Mouse (Mus musculus): ENCODE results near the gene Uck2.

Gene Uck2

DNA sequence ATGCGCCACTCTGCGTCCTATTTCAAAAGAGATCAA, at the start of gene Uck2:
Gene Uck2 (minus strand): TSS at position 1 of the 36 bp plus-strand sequence.
- DNase-seq (ENCODE audit: low read depth, low spot score) = no peak

DNA sequence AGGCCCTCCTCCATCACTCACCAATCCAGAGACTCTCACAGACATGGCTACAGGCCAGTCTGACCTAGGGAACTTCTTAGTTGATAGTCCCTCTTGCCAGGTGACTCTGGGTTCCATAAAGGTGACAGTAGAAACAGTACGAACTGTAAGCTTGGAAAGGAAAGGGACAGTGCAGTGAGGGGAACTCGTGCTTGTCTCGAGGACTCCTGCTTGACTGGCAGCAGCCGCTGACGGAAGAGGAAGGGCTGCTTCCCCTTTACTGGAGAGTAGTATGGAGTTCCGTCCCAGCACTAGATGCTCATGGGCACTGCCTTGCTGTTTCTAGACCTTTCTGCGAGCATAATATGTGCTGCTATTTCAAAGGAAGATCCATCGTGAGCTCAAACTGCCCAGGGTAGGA, 46.0 kb upstream of the Uck2 start:
- no peak for DNase-seq (ENCODE audit: low read depth, low spot score)

DNA sequence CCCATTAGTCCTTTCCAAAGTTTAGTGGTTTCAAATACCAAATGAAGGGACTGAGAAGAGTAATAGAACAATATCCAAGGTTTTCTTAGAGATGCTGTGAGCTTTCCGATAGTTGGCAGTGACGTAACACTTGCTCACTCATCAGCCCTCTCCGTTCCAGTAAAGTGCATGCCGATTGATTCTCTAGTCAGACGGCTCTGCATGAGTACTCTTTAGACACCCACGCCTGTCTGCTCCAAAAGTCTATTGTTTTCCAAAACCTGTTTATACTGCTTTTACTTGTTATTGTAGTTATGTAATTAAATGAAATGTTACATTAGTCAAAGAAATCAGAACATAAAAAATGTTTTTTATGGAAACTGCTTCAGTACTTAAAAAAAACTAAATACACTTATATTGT, 43.7 kb upstream of the Uck2 start:
- DNase-seq (ENCODE audit: low read depth, low spot score) = no peak

DNA sequence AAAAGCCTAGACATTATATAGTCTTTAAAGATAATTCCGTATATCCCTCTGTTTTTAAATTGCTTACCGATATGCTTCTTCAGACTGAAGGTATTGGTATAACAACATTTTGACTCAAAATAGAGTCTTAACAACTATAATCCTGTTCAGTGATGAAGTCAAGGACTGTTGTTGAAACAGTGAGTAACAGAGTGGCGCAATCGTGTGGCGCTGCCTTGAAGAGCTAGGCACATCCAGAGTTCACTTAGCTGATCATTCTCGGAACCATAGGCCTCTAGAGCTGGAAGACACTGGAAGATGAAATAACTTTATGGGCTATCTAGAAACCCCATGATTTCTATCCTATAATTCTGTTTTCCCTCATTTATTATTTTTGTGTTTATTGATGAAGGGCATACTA, 36.6 kb upstream of the Uck2 start:
- no peak for DNase-seq (ENCODE audit: low read depth, low spot score)

DNA sequence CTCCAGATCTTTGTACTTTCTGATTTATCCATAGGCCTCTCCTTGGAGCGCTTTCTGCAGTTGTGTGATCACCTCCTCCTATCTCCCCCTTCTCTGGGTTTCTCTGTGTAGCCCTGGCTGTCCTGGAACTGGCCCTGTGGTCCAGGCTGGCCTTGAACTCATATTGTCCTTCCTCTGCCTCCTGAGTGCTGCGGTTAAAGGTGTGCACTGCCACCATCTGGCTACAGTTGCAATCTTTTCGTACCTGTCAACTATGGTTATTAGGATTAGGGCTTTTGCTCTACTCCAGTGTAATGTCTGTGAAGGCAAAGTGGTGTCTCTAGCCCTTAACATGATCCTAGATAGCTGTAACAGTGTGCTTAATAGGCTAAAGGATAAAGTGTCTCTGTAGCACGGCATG, 28.1 kb upstream of the Uck2 start:
- DNase-seq (ENCODE audit: low read depth, low spot score) = no peak

DNA sequence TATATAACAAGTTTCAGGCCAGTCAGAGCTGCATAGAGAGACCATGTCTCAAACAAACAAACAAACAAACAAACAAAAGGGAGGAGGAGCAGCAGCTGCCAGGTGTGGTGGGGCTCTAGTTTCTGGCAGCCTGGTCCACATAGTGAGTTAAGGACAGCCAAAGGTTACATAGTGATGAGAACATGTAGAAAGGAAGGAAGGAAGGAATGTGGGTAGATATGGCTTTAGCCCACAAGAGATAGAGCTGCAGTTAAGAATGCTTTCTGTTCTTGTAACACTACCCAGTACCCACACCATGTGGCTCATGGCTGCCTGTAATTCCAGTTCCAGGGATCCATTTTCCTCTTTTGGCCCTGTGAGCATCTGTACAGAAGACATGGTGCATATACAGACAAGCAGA, 27.2 kb upstream of the Uck2 start:
- no peak for DNase-seq (ENCODE audit: low read depth, low spot score)

DNA sequence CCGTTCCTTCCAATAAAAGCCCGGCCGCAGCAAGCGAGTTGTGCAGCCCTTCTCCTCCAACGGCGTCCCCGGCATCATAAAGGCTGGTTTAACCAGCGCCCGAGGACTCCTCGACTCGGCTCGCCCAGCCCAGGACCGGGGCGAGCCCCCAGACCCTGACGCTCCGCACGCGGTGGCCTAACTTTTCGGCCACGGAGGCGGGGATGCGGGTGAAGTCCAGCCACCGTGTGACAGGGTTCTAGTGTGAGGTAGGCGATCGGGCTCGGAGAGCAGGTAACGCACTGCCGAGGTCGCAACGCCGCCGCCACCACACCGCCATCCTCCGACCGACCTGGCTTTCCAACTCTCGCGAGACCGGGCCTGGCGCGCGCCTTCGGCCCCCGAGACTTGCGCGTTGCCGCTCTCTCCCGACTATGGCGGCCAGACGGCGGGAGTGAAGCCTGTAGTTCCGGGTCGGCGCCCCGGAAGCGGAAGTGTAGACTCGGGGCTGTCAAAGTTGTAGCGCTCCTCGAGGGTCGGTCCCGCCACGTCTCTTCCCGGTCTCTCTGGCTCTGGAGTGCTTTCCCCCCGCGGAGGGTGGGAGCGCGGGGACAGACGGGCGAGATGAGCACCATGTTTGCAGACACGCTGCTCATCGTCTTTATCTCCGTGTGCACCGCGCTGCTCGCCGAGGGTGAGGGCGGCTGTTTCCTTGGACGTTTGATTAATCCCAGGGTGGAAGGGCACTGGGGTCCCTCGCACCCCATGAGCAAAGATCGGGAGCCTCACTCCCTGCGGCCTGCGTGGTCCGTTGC, 23.3 kb upstream of the Uck2 start, which contains the start of gene Tmco1:
Gene Tmco1 (plus strand): TSS at position 118 of the 794 bp plus-strand sequence.
- DNase-seq (ENCODE audit: low read depth, low spot score) = peak; percentile 92

DNA sequence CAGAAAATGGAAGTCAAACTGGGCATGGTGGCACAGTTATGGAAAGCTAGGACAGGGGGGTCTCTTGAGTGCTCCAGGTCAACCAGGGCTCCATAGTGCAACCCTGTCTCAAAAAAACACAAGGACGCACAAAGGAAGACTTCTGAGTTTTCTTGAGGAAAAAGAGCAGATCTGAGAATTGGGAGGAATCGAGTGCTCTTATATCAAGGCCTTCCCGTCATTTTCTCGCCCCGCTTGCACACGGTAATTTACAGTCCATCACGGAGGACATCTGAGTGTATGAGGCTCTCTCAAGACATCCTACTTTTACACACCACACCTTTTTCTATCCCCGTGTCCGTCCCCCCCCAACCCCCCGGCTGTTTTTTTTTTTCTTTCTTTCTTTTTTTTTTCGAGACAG, 22.6 kb upstream of the Uck2 start:
- DNase-seq (ENCODE audit: low read depth, low spot score) = no peak

DNA sequence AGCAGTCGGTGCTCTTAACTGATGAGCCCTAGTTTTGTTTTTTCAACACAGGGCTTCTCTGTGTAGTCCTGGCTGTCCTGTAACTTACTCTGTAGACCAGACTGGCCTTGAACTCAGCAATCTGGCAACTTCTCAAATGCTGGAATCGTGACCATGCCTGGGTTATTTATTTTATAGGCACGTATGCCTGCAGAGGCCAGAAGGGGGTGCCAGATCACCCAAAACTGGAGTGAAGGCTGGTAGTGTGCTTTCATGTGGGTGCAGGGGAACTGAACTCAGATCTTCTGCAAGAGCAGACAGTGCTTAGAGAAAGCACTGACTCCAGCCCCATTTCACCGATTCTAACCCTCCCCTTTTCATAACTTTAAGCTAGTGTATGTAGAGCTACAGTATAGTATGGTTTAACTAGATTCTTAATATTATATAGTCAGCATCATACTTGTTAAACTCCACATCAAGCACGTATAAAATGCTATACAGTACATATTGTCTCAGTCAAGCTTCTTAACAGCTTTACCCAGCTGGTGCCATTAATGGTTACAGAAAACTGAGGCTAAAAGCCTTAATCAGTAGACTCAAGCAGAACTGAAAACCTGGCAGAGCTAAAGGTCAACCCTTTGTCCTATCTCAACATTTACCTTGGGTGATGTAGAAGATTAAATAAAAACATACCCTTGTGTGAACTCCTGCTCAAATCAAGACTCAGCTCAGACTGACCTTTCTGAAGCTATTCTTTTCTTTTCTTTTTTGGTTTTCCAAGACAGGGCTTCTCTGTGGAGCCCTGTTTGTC, 21.5 kb upstream of the Uck2 start:
- DNase-seq (ENCODE audit: low read depth, low spot score) = no peak

DNA sequence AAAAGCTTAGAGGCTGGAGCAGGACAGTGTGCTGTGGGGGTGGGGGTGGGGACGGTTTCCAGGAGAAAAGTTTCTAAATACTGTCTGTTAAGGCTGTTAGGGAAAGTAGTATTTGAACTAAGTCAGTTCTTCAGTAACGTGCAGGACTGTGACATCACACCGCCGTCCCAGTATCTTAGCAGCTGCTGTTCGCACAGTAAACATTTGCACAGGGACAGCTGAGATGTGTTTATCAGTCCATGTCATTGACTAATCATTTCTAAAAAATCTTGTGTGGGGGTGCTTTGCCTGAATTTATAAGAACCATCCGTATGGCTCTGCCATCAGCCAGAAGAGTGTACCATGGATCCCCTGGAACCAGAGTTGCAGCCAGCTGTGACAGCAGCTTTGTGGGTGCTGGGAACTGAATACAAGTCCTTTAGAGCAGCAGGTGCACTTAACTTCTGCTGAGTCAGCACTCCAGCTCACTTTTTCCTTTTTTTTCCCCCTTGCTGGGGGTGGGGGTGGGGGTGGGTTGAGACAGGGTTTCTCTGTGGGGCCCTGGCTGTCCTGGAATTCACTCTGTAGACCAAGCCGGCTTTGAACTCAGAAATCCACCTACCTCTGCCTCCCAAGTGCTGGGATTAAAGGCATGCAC, 20.5 kb upstream of the Uck2 start:
- DNase-seq (ENCODE audit: low read depth, low spot score) = no peak

DNA sequence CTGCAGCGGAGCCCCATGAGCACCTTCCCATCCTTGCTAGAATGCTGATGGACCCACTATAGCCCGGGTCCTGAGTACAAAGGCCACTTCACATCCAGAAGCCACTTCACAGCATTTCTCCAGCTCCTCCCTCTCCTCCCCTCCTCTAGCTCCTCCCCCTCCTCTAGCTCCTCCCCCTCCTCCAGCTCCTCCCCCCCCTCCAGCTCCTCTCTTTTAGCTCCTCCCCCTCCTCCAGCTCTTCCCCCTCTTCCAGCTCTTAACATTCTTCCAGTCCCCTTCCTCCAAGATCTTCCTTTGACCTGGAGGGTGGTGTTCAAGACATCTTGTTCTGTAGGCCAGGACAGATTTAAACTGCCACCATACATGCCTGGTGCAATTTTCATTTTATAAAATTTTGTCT, 15.0 kb upstream of the Uck2 start:
- no peak for DNase-seq (ENCODE audit: low read depth, low spot score)

DNA sequence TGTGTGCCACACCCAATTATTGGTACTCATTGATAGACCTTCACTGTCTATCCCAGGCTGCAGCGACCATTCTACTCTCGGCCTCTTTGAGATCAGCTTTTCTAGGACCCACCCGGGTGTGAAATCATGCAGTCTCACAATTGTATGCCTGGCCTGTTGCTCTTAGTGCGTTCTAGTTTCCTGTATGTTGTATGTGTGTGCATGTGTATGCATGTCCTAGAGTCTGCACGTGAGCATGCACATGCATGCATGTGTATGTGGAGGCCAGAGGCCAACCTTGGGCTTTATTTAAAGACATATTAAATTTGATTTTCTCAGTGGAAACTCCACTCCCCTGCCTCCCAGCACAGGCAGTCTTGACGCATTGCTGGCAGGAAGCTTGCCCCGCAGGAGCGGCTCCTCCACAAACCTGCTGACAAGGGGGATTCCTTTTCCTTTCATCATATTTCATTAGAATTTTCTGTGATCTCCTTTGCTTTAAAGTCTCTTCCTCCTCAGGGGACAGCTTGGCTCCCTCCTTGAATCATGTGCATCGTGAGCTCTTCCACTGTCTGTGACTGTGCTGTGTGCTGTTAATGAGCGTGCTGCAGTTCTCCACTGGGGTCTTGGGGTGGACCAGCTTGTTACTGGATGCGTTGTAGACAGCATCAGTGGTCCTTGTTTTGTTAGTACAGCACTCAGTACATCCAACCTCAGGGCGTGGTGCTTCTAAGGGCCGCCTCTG, 10.7 kb upstream of the Uck2 start:
- DNase-seq (ENCODE audit: low read depth, low spot score) = no peak

DNA sequence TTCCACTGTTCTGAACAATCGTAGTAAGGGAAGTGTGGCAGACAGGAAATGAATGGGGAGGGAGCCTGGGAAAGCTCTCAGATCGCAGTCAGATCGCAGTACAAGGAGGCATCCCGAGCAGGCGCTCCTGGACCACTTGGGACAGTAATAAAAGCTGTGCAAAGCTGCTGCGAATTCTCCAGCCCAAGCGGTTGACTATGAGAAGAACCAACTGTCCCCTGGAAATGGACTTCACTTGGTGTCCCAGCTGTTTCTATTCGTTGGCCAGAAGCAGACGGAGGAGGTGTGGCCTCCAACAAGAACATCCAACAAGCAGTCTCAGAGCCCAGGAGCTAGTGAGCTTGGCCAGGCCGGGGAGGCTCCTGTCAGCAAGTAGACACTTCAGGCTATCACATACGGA, 7.3 kb upstream of the Uck2 start:
- DNase-seq (ENCODE audit: low read depth, low spot score) = no peak

DNA sequence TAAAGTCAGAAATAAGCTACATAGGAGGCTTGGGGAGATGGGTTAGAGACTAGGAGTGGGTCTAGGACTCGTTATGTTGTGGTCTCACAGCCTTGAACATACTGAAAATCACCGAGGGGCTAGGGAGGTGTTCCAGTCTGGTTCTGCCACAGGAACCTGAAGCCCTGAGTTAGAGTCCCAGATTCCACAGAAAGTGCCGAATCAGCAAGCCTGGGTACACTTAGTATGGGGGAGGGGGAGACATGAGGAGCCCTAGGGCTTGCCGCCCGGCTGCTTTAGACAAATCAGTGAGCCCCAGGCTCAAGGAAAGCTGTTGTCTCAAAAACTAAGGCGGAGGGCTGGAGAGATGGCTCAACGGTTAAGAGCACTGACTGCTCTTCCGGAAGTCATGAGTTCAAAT, 6.5 kb upstream of the Uck2 start:
- DNase-seq (ENCODE audit: low read depth, low spot score) = no peak

DNA sequence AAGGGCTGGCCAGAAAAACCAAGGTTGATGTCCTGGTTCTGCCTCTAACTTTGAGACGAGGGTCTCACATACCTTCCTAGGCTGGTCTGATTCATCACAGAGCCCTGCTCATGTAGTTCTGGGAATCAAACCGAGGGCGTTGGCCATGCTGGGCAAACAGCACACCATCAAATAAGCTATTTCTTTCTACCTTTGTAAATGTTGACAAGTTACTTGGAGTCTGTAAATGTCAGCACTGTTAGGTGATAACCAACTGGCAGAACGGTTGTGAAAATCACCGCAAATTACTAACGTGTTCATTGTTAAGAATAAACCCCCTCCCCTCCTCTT, 5.1 kb upstream of the Uck2 start:
- DNase-seq (ENCODE audit: low read depth, low spot score) = no peak

DNA sequence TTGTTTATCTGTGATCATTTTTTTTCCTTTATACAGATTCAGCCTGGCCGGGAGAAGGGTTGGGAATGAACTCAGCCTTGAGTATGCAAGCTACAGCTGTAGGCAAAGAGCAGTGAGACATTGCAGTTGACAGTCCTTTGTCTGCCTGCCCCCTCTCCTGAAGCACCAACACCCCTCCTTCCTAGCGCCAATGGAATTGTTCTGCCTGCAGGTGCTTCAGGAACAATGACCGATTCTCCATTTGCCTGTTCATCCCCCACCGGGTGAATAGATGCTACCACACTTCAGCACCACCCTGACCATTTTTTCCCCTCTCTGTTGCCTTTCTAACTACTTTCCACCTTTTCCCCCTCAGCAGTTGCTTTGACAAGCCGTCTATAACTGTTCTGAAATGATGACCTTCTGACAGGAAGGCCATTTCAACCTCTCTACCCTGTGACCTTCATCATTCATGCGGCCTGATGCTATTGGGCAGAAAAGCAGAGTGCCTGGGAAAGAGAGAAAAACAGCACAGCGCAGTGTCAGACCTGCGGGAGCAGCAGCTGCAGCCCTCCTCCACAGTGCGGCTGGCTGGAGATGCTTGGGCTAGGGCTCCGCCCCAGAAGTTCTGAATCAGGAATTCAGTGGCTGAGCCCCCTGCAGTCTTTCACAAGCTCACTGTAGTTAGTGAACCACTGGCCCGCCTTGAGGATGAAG, 4.6 kb upstream of the Uck2 start:
- DNase-seq (ENCODE audit: low read depth, low spot score) = no peak

DNA sequence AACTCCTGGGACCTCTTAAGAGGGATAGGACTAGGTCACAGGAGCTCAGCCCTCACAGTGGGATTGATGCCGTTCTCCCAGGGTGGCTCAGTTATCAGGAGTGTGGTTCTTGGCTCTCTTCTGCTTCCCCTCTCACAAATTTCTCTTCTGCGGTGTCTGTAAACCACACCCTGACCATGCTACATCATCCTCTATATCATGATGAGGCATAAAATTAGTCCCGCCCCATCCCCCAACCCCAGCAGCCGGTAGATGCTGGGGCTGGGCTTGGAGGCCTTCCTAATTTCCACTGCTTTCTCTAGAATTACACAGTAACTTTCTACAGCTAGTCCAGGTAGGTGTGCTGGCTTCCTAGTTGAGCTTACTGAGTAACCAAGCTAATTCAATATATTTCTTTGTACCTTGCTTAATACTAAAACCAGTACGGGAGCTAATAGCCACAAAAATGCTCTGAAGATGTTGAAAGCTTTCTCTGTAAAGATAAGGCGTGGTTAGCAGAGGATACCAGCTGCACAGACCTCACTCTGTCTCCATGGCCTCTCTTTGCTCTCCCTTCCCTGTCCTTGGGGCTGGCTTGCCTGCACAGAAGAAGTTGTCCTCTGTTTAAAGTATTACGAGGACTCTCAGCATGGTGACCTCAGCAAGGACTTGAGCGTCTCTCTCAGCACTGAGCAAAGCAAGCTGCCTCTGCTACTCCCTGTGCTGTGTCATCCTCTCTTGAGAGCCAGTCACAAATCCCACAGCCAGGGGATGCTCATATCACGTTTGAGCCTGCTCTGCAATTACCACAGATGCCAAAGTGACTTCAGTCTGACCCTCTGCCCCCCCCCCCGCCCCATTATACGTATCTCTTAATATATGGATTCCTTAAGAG, 3.8 kb upstream of the Uck2 start:
- DNase-seq (ENCODE audit: low read depth, low spot score) = no peak

DNA sequence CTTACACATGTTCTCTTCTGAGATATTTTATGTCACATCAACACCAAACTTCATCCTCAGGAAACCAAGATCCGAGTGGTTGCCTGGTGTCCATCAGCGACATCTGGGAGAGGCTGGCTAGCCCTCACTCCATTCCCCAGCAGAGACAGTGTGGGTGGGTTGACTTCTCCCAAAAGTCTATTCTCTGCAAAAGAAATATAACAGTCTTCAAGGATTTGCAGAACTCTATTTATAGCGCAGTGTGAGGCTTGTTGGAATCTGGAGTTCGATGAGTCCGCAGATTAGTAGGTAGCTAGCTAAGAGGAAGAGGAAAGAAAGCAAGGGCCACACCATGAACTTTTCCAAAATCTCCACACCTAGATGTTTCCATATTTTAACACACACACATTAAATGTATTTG, 2.0 kb upstream of the Uck2 start:
- DNase-seq (ENCODE audit: low read depth, low spot score) = no peak

DNA sequence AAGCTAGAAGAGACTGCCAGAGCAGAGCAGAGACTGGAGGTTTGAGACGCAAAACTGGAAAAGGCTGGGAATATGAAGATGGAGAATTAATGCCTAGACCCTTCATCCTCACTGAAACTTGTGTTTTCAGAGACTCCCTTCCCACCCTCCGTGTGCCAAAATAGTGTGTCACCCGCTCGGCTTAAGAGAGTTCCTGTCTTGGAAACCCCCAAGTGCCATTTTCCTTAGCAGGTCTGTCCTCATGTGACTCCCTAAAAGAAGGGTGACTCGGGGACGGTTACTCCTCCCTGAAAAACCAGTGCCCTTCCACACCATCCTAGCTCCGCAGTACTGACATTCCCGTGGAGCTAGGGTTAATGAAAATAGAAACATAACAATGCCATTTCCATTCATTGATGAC, 236 bp upstream of the Uck2 start:
- DNase-seq (ENCODE audit: low read depth, low spot score) = no peak

DNA sequence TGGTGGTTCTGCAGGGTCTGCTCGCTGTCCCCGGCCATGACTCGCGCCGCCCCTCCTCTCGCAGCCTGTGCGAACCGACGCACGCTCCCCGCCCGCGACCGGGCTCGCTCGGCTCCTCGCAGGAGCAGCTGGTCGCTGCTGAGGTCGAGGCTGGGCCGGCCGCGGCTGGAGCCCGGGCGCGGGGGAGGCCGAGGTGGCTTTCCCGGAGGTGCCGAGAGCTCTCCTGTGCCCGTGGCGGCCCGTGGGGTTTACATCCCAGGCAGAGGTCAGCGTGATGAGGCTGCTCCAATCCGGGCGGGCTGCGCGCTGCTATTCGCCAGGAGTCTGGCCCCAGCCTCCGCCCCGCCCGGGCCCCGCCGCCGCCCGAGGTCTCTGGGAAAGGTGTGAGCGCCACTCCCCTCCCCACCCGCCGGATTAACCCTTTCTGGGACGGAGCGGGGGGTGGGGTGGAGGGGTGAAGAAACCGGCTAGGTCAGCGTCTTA, 242 bp downstream of the Uck2 start:
- DNase-seq (ENCODE audit: low read depth, low spot score) = peak; percentile 76

DNA sequence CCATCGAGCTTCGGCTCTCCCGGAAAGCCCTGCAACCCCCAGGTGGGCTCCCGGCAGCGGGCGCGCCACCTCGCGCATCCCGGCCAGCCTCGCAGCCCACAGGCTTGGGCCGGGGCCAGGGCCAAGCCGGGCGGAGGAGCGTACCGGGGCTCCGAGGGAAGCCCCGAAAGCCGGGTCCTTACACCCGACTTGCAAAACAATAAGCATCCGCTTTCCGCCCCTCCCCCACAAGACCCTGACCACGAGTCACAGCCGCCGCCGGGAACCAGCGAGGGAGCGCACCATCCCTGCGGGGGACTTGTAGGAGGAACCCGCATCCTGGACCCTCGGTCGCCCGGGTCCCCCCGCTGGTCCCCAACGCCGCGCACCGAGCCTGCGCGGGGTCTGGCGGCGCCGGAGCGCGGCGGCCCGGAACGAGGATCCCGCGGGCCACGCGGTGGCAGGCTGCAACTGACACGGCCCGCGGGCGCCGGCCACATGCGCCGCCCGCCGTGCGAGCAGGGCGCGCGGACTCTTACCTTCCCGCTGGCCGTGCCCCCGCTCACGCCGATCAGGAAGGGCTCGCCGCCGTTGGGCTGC, 773 bp downstream of the Uck2 start:
- DNase-seq (ENCODE audit: low read depth, low spot score) = no peak

Data from retina, adult 2 months (tissue).